Mouse (Mus musculus) cerebellum, postnatal 36 days (tissue): ENCODE measurements around the gene Ribc2.

Source experiments
- DNase-seq, 2 experiments: peaks; one replicate each; pipeline ENCODE4 v3.0.0; 2021 to 2022; ENCODE audit warnings: mixed read lengths in 2 of 2

Ribc2 gene

DNA sequence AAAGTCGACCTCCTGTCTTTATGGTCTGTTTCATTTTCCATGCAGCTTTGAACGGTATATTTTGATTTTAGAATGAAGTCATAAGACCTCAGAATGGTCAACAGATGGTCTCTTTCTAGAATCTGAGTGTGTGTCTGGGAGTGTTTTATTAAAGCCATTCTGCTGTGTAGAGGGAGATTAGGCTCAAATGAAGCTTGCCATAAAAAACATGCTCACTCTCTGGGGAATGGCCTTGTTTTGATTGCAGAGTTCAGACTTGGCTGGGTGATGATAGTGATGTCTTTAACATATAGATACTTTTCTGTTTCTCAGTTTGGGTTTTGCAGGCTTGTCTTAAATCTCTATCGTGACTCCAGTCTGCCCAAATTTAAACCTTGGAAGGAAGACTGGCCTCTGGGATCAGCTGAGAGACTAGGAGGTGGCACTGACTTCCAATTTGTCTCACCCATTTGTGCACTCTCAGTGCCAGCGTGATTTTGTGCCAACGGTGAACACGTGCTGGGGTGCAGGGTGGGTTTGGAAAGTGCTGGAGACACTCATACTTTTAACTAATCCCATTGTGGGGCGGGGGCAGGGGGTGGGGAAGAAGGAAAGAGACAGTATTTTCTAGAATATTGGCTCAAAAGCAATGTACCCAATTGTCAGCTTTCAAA is 47.8 kb downstream of the Ribc2 start:
- no peak for DNase-seq

DNA sequence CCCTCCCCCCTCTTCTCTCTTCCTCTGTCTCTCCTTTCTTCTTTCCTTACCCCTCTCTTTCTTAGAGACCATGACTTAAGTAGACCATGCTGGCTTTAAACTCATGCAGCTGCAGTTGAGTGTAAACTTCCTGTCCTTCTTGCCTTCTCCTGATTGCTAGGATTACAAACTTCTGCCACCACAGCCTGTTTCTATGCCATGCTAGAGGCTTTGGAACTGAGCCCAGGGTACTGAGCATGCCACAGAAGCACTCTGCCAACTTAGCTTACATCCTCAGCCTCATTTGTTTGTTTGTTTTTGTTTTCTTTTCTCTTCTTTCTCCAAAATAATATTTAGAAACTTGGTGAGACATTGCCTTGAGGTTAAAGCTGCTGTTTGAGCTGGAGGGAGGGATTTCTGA is 48.5 kb downstream of the Ribc2 start:
- no peak for DNase-seq

DNA sequence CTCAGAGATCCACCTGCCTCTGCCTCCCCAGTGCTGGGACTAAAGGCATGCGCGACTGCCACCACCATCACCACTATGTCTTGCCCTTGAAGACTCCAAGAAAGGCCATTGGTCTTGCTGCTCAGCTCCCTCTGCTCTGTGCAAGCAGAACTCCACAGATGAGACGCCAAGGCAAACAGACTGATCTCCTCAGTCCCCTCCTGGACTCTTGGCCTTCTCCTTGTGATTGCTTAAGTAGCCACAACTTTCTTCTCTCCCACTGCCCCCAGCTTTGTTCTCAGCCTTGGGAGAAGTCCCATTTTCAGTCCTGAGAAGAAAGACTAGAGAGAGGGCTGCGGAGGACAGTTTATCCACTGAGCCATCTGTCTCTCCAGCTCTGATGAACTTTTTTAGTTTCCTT is 50.2 kb downstream of the Ribc2 start:
- DNase-seq: no peak

DNA sequence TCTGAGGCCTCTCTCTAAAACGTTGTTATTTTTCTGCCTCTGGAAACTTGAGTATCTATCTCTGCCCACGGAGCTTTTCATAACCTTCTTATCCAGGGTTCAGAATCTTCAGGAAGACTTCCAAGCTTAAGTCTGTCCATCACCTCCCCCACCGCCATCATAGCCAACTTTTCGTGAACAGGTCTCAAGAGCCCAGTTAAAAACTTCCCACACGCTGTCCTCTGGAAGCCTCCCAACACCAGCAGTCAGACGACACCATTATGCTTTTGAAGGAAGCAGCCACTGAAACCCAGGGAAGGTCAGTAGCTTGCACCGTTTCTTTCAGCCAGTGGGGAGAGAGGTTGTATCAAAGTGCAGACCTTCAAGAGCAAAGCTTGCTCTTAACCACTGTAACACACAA is 55.0 kb downstream of the Ribc2 start:
- DNase-seq: no peak

DNA sequence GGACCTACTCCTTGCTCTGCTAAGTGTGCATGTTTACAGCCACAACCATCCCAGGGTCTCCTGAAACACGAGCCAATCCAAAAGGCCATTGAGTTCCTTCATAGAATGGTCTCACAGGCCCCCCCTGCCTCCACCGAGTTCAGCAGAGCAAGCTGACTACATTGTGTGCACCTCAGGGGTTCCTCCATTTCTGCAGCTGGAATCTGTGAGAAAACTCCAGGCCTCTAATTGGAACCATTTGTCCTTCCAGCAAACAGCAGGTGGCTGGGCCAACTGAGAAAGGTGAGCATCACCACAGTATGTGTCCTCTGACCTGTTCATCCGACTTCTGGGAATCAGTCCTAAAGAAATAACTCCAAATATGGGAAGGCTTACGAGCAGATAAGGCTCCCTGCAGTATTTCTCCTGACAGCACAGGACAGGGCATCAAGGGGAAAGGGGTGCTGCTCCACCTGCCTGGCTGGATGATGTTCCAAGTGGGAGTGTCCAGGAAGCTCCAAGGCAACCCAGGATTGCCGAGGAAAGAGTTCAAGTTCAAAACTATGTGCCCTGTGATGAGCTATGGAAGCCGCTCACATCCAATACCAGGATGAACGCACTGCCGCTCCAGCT is 56.4 kb downstream of the Ribc2 start:
- DNase-seq: no peak
